Mouse (Mus musculus): ENCODE data around the gene Lhx8.

DNA sequence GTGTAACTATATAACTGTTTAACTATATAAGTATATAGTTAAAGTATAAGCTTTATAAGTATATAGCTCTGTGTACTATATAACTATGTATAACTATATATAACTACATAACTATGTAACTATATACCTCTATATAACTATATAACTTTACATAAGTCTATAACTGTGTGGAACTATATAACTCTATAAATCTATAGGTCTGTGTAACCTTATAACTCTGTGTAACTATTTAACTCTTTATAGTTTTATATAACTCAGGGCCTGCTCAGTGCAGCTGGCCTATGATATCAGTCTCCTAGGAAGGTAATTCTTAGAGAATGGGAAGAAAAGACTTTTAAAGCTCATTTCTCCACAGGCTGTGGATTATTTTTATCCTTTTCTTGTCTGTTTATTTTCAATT lies 73.1 kb downstream of the Lhx8 start:
- no peak for TF ChIP-seq MAFK (IDR thresholded peaks at IDR 0.05; ENCODE audit: borderline replicate concordance, low read depth, low read length)
- TF ChIP-seq POLR2A (IDR thresholded peaks at IDR 0.05; ENCODE audit: control insufficient read depth in 1 of 2, insufficient read depth in 1 of 2, low read depth in 1 of 2, low read length in 2 of 2, poor library complexity in 1 of 2) = no peak
- no peak for TF ChIP-seq CHD2 (IDR thresholded peaks at IDR 0.05; ENCODE audit: low read length)
- no peak for TF ChIP-seq MAX (IDR thresholded peaks at IDR 0.05; ENCODE audit: low read length)
